Mouse (Mus musculus): Measurements from ENCODE around the gene Slc22a22.

Gene Slc22a22

DNA sequence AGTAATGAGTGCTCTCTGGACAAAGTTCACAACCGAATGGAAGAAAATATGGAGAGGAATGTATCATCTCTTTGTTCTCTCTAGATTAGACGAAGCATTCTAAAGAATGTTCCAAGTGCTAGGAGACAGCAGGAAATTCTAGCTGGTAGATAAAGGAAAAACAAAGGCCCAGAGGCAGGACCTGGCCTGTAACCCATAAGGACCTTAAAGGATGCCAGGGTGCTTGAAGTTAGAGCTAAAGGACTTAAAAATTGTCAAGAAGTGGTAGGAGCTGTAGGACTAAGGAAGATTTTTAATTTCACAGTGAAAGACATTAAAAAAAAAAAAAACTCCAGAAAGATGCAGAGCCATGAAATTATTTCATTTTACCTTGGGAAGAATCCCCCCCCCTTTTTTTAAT lies at the start of gene Slc22a22:
Gene Slc22a22, minus strand, starts transcription at position 101 of the 400 bp plus-strand sequence.
- DNase-seq = no peak

- DNase-seq = no peak
Measured at GRCm38 (mm10) chr15:57523510-57524298, 46.3 kb upstream of the Slc22a22 start.

DNA sequence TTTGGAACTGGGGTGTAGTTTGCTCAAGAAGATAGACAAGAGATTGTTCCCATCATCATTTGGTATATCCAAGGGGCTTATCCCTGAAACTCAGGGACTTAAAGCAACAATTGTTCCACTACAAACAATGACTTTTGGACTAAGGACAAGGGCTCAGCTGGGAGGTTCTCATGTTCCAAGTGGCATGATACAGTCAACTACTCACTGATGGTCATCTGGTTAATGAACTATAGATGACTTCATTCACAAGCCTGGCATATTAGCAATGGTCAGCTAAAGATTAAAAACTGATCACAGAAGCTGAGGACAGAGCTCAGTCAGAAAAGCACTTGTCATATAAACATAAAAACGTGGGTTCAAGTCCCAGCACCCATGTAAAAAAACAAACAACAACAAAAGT lies 44.7 kb upstream of the Slc22a22 start:
- DNase-seq = no peak

DNA sequence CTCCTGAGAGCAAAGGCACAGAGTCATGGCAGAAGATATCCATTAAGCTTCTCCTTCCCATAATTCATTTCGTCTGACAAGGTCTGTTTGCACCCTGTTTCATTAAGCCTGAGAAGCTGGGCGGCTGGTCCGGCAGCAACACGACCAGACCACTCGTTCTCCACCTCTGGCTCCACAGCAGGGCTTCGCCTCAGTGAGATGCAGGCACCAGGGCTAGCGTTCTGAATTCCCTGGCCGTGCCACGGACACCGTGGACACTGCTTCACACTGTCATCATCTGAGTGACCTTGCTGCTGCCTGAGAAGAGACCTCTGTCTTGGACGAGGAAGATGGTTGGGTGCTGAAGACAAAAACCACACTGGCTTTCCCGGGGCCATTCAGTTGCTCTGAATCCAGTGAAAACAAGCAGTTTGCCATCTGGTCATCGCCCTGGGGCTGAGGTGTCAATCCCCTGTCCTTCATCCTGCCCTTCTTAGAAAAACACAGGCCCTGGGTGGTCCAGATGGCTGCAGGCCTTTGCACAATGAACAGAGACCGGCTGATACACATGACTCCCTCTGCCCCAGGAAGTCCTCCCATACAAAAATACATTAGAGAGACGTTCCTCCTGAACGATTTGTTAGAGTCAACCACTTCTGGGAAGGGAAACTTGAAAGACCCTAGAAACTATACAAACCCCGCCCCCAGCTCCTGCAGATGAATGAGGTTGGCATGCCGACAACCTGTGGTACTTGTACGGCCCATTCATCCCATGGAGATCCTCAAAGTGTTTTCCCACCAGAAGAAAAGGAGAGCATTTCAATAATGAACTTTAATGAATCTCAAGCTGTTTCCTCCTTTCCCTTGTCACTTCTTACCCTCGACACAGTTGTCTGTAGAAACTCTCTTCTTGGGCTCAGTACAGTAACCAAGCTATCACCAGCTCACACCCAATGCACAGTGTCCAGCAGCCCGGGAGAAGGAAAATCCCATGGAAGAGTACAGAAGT lies 32.1 kb upstream of the Slc22a22 start:
- DNase-seq = peak; percentile 4

GRCm38 (mm10) chr15:57508242-57509184 lies 31.1 kb upstream of the Slc22a22 start:
- DNase-seq = peak; percentile 59

GRCm38 (mm10) chr15:57504126-57504705 lies 26.8 kb upstream of the Slc22a22 start:
- DNase-seq = no peak

- no peak for DNase-seq
Measured at GRCm38 (mm10) chr15:57503656-57504055, 26.2 kb upstream of the Slc22a22 start.

DNA sequence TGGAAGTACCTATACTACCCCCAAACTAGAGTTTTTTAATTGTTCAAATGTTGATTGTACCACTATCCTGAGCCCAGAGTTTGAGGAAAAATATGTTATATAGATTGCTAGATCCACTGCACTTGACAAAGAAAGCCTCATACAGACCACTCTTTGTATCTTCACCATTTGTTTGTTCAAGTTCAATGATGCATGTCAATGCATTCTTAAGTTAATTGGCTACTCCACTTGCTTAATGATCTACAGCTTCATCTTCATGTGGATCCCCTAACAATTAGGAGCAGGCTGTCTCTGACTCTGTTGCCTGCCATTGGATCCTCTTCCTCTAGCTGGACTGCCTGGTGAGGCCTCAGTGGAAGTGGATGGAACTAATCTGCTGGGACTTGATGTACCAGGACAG lies 24.1 kb upstream of the Slc22a22 start:
- DNase-seq = no peak

GRCm38 (mm10) chr15:57496106-57496505 lies 18.7 kb upstream of the Slc22a22 start:
- DNase-seq = no peak

DNA sequence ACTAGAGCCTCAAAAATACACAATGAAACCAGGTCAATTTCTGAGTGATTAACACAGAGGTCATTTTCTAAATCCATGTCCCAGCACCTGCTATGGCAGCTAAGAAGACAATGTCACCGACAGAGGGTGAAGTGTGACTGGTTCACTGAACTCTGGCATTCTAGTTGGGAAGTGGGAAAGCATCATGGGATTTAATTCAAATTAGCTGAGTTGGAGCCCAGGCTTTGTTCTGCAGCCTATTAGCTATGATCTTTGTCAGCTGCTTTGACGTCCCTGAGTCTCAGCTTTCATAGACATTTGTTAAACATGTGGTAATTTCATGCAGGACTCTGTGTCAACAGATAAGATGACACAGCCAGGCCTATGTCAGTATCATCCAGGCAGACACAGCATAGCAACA lies 5.1 kb upstream of the Slc22a22 start:
- no peak for DNase-seq

- DNase-seq = no peak
Measured at GRCm38 (mm10) chr15:57471648-57472047, 5.8 kb downstream of the Slc22a22 start.

DNA sequence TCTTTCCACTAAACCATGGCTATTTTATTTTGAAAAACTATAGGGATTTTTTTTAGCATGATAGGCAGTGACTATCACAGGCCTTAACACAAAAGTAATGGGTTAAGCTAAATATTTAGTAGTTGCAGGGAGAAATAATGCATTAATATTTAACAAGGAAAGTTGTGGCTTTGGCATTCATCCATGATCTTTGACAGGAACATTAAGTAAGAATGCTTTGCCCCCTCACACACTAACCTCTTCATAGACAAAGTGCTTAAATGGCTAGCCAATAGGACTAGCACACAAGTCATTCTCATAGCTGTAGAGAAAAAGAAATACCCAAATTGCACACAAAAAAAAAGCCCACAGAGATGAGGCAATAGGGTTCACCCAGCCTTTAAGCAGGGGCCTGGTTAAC lies 11.4 kb downstream of the Slc22a22 start:
- no peak for DNase-seq

DNA sequence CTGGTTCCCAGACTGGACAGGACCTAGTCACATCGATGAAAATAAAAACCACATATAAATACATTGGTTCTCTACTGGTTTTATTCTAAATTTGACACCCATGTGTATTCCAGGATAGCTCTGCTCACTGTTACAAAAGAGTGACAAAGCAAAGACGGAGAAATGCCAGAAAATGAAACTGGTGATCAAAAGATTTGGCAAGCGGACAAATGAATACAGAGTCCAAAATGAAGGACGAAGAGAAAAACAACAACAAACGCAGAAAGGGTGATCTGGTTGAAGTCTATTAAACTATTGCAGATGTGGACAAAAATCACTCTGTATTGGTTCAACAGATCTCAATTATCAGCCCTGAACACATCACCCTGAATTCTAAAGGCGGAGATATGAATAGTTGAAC lies 12.4 kb downstream of the Slc22a22 start:
- no peak for DNase-seq

- DNase-seq = no peak
Measured at GRCm38 (mm10) chr15:57464066-57464465, 13.4 kb downstream of the Slc22a22 start.

- no peak for DNase-seq
Measured at GRCm38 (mm10) chr15:57461284-57461683, 16.1 kb downstream of the Slc22a22 start.

DNA sequence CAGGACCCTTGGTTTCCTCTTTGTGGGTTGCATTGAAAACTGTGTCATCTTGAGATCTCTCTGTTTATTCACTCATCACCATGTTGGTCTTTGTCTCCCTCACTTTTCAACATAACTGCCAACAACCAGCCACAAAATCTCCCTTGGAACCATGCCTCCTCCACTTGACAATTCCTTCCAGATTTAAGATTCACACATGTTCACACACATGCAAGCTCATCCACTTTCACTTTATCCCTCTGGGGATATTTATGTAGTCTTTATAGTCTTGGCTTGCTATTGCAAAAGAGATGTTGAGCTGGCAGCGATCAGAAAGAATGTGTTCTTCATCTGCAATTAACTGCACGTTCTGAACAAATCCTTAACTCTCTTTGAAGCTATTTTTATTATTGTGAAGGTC lies 20.1 kb downstream of the Slc22a22 start:
- DNase-seq = no peak

GRCm38 (mm10) chr15:57434710-57435404 lies 42.6 kb downstream of the Slc22a22 start:
- no peak for DNase-seq

- no peak for DNase-seq
Measured at GRCm38 (mm10) chr15:57408498-57408897, 68.9 kb downstream of the Slc22a22 start.

DNA sequence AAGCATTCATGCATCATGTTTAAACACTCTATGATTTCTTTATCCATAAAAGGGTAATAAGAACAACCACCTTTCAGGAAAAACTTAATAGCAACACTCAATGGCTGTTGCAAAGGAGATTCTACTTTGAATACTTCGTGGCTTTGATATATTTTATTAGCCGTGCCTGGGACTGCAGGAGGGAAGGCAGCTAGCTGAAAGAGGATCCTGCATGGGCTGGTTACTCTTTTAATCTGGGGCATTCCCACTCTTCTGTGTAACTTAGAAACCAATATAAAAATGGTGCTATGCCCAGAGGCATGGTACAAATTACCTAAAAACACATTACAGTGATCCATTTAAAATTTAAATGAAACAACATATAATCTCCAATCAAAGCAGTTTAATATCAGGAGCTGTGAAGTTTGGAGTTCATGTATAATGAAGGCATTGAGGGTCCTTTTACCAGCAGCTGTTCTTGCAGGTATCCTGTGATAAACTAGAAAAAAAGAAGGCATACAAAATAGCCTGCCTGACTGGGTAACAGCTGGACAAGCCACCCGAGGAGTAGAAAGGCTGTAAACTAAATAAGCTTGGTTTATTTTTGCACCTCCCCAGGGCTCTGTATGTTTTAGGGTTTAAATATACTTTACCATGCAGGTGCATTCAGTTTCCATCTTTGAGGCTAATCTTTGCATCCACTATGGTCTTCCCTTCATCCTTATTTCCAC lies 78.8 kb downstream of the Slc22a22 start:
- DNase-seq = no peak

- no peak for DNase-seq
Measured at GRCm38 (mm10) chr15:57394053-57394452, 83.4 kb downstream of the Slc22a22 start.

DNA sequence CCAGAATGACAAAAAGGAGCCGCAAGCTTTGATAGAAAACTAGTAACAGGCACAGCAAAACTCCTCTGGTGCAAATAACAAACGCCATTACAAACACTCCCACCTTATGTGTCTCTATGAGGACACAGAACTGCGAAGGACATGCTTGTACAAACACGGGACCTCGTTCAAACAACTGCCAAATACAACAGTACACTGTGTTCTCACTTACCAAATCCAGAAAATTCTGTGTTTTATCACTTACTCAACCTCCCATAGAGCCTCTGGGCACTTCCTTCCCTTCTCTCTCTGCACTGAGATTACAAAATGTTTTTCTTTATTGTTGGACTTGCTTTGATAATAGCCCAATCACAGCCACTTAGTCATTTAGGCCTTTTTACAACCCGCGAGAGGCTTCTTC lies 97.0 kb downstream of the Slc22a22 start:
- no peak for DNase-seq

Data from cerebellum, adult 9-11 months (tissue).